Mouse (Mus musculus): ENCODE measurements around the gene 2410004P03Rik. TPM values are rescaled to one million over a fixed set of nuclear protein-coding genes. Genes with fewer than 3 reads are reported as not detected.
A peak's percentile ranks its signal among the peaks of the same experiment; 100 is the strongest.

Gene 2410004P03Rik
- polyA plus RNA-seq (2012; rRNA removed): 1.1 TPM in 2 replicates

- 7% methylated on average over 29 of the region's 29 CpGs for WGBS
- Histone ChIP-seq H3K4me3 (ENCODE audit: control insufficient read depth, insufficient read depth, low read length) (peak within 1 kb of the TSS; percentile 52), H3K27ac (ENCODE audit: control insufficient read depth, insufficient read depth, low read length) (peak within 1 kb of the TSS; percentile 1; the same call in 1 of the 2 replicates), H3K36me3 (ENCODE audit: control insufficient read depth, insufficient read depth, low read length) (no peaks in the 10 kb centered on the region), H3K27me3 (ENCODE audit: control insufficient read depth, insufficient read depth, low read length) (no peaks in the 10 kb centered on the region), H3K4me1 (replicated peaks; ENCODE audit: control insufficient read depth, insufficient read depth, low read length) (peaks cover 9% of the 10 kb centered on the region)
- TF ChIP-seq POLR2A (IDR thresholded peaks at IDR 0.05; ENCODE audit: control insufficient read depth, extremely low read depth, insufficient read depth, low read length, poor library complexity): peak; percentile 38; the same call in 1 of the 2 replicates
- TF ChIP-seq CTCF (IDR thresholded peaks at IDR 0.05; ENCODE audit: borderline replicate concordance, control insufficient read depth, extremely low read depth, insufficient read depth, low read length, poor library complexity): peak; percentile 95
- DNase-seq: peak; percentile 86
Observed at GRCm38 (mm10) chr12:17011100-17011870, at the start of gene 2410004P03Rik. Gene 2410004P03Rik, minus strand, starts transcription at chr12:17011727.

- WGBS: 55% methylated on average over 7 of the region's 7 CpGs
- no peak overlapping the region for H3K4me3 ChIP-seq (ENCODE audit: control insufficient read depth, insufficient read depth, low read length)
- TF ChIP-seq POLR2A (IDR thresholded peaks at IDR 0.05; ENCODE audit: control insufficient read depth, extremely low read depth, insufficient read depth, low read length, poor library complexity) (no peak), CTCF (IDR thresholded peaks at IDR 0.05; ENCODE audit: borderline replicate concordance, control insufficient read depth, extremely low read depth, insufficient read depth, low read length, poor library complexity) (no peak)
- no peak overlapping the region for H3K27ac ChIP-seq (ENCODE audit: control insufficient read depth, insufficient read depth, low read length)
- no peaks in the 10 kb centered on the region for H3K36me3 ChIP-seq (ENCODE audit: control insufficient read depth, insufficient read depth, low read length)
- no peak for DNase-seq
- no peaks in the 10 kb centered on the region for H3K27me3 ChIP-seq (ENCODE audit: control insufficient read depth, insufficient read depth, low read length)
- no peaks in the 10 kb centered on the region for H3K4me1 ChIP-seq (replicated peaks; ENCODE audit: control insufficient read depth, insufficient read depth, low read length)
Observed at GRCm38 (mm10) chr12:17061183-17061722, 49.7 kb upstream of the 2410004P03Rik start.

- no peak for TF ChIP-seq POLR2A (IDR thresholded peaks at IDR 0.05; ENCODE audit: control insufficient read depth, extremely low read depth, insufficient read depth, low read length, poor library complexity)
- TF ChIP-seq CTCF (IDR thresholded peaks at IDR 0.05; ENCODE audit: borderline replicate concordance, control insufficient read depth, extremely low read depth, insufficient read depth, low read length, poor library complexity): no peak
- H3K4me3 ChIP-seq (ENCODE audit: control insufficient read depth, insufficient read depth, low read length): no peak overlapping the region
- H3K27ac ChIP-seq (ENCODE audit: control insufficient read depth, insufficient read depth, low read length): no peak overlapping the region
- H3K27me3 ChIP-seq (ENCODE audit: control insufficient read depth, insufficient read depth, low read length): no peaks in the 10 kb centered on the region
- no peaks in the 10 kb centered on the region for H3K4me1 ChIP-seq (replicated peaks; ENCODE audit: control insufficient read depth, insufficient read depth, low read length)
- H3K36me3 ChIP-seq (ENCODE audit: control insufficient read depth, insufficient read depth, low read length): no peaks in the 10 kb centered on the region
- DNase-seq: no peak
- 70% methylated on average over 10 of the region's 10 CpGs for WGBS
Observed at GRCm38 (mm10) chr12:17058490-17058889, 47.0 kb upstream of the 2410004P03Rik start.

- TF ChIP-seq CTCF (IDR thresholded peaks at IDR 0.05; ENCODE audit: borderline replicate concordance, control insufficient read depth, extremely low read depth, insufficient read depth, low read length, poor library complexity) (no peak), POLR2A (IDR thresholded peaks at IDR 0.05; ENCODE audit: control insufficient read depth, extremely low read depth, insufficient read depth, low read length, poor library complexity) (no peak)
- H3K36me3 ChIP-seq (ENCODE audit: control insufficient read depth, insufficient read depth, low read length): no peaks in the 10 kb centered on the region
- H3K4me1 ChIP-seq (replicated peaks; ENCODE audit: control insufficient read depth, insufficient read depth, low read length): no peaks in the 10 kb centered on the region
- H3K27ac ChIP-seq (ENCODE audit: control insufficient read depth, insufficient read depth, low read length): no peak overlapping the region
- 87% methylated on average over 8 of the region's 8 CpGs for WGBS
- DNase-seq: no peak
- no peaks in the 10 kb centered on the region for H3K27me3 ChIP-seq (ENCODE audit: control insufficient read depth, insufficient read depth, low read length)
- no peak overlapping the region for H3K4me3 ChIP-seq (ENCODE audit: control insufficient read depth, insufficient read depth, low read length)
Observed at GRCm38 (mm10) chr12:17057110-17057509, 45.6 kb upstream of the 2410004P03Rik start.

- no peaks in the 10 kb centered on the region for H3K27me3 ChIP-seq (ENCODE audit: control insufficient read depth, insufficient read depth, low read length)
- no peak for DNase-seq
- H3K36me3 ChIP-seq (ENCODE audit: control insufficient read depth, insufficient read depth, low read length): no peaks in the 10 kb centered on the region
- H3K4me3 ChIP-seq (ENCODE audit: control insufficient read depth, insufficient read depth, low read length): no peak overlapping the region
- no peaks in the 10 kb centered on the region for H3K4me1 ChIP-seq (replicated peaks; ENCODE audit: control insufficient read depth, insufficient read depth, low read length)
- no peak for TF ChIP-seq POLR2A (IDR thresholded peaks at IDR 0.05; ENCODE audit: control insufficient read depth, extremely low read depth, insufficient read depth, low read length, poor library complexity)
- TF ChIP-seq CTCF (IDR thresholded peaks at IDR 0.05; ENCODE audit: borderline replicate concordance, control insufficient read depth, extremely low read depth, insufficient read depth, low read length, poor library complexity): no peak
- 90% methylated on average over 4 of the region's 4 CpGs for WGBS
- no peak overlapping the region for H3K27ac ChIP-seq (ENCODE audit: control insufficient read depth, insufficient read depth, low read length)
Observed at GRCm38 (mm10) chr12:17055766-17056165, 44.2 kb upstream of the 2410004P03Rik start.

GRCm38 (mm10) chr12:17054691-17055090 is 43.2 kb upstream of the 2410004P03Rik start:
- DNase-seq: no peak
- Histone ChIP-seq H3K4me3 (ENCODE audit: control insufficient read depth, insufficient read depth, low read length) (no peak overlapping the region), H3K27ac (ENCODE audit: control insufficient read depth, insufficient read depth, low read length) (no peak overlapping the region), H3K27me3 (ENCODE audit: control insufficient read depth, insufficient read depth, low read length) (no peaks in the 10 kb centered on the region), H3K36me3 (ENCODE audit: control insufficient read depth, insufficient read depth, low read length) (no peaks in the 10 kb centered on the region), H3K4me1 (replicated peaks; ENCODE audit: control insufficient read depth, insufficient read depth, low read length) (no peaks in the 10 kb centered on the region)
- WGBS: 69% methylated on average over 4 of the region's 4 CpGs
- TF ChIP-seq POLR2A (IDR thresholded peaks at IDR 0.05; ENCODE audit: control insufficient read depth, extremely low read depth, insufficient read depth, low read length, poor library complexity) (no peak), CTCF (IDR thresholded peaks at IDR 0.05; ENCODE audit: borderline replicate concordance, control insufficient read depth, extremely low read depth, insufficient read depth, low read length, poor library complexity) (no peak)
